Mouse (Mus musculus) forebrain, embryonic 11.5 days (tissue): ENCODE measurements at regions not wholly inside any gene's neighbourhood (a gene's known extent, or its start where the extent isn't known, plus 50 kb on each side); places are given as distances from the start of the nearest gene placed in this dataset.

Experiments
- ATAC-seq: fragments of 200-750 bp; cut with Nextera tagmentation; replicated peaks from 2 replicates; pipeline ENCODE4 v1.8.0; 2017; ENCODE audit warnings: moderate TSS enrichment; ENCODE audit not compliant: low FRiP score
- DNase-seq: peaks from one replicate; pipeline ENCODE4 v3.0.0-alpha.2; 2017; ENCODE audit warnings: low spot score
- H3K27ac ChIP-seq: fragments of 300-500 bp; sonication (generic); 2 replicates; pipeline ENCODE4 v1.5.1; 2014; ENCODE audit warnings: low read depth, low read length
- H3K27me3 ChIP-seq: fragments of 300-500 bp; sonication (generic); 2 replicates; pipeline ENCODE4 v1.6.1; 2014; ENCODE audit warnings: mild to moderate bottlenecking, low read length, mixed read lengths; ENCODE audit not compliant: control insufficient read depth, insufficient read depth
- H3K36me3 ChIP-seq: fragments of 300-500 bp; sonication (generic); 2 replicates; pipeline ENCODE4 v1.6.1; 2014; ENCODE audit warnings: mild to moderate bottlenecking, low read length, moderate library complexity, mixed read lengths; ENCODE audit not compliant: control insufficient read depth, insufficient read depth
- H3K4me1 ChIP-seq: fragments of 300-500 bp; sonication (generic); replicated peaks from 2 replicates; pipeline ENCODE4 v1.6.1; 2014; ENCODE audit warnings: low read length, mixed read lengths; ENCODE audit not compliant: control insufficient read depth, insufficient read depth
- H3K4me2 ChIP-seq: fragments of 300-500 bp; sonication (generic); 2 replicates; pipeline ENCODE4 v1.6.1; 2014; ENCODE audit warnings: low read depth, mild to moderate bottlenecking, low read length, moderate library complexity, mixed read lengths; ENCODE audit not compliant: severe bottlenecking
- H3K4me3 ChIP-seq: fragments of 300-500 bp; sonication (generic); 2 replicates; pipeline ENCODE4 v1.5.1; 2014; ENCODE audit warnings: low read depth, low read length
- H3K9ac ChIP-seq: fragments of 300-500 bp; sonication (generic); 2 replicates; pipeline ENCODE4 v1.6.1; 2014; ENCODE audit warnings: low read length
- H3K9me3 ChIP-seq: fragments of 300-500 bp; sonication (generic); 2 replicates; pipeline ENCODE4 v1.6.1; 2016; ENCODE audit warnings: low read length, mixed read lengths; ENCODE audit not compliant: control insufficient read depth
- WGBS: fragments of 180-500 bp; shearing (Covaris S2); extraction: QIAGEN DNeasy Blood & Tissue Kit; methylation state at CpG from one replicate; pipeline ENCODE4 v1.1.7; 2014; 5-methylcytosine and 5-hydroxymethylcytosine counted together

GRCm38 (mm10) chr13:44383322-44383721, 346.0 kb upstream of the Jarid2 start:
- Histone ChIP-seq H3K4me1 (peaks cover 3% of the 10 kb centered on the region; the same call in 1 of the 2 replicates), H3K4me2 (no peak overlapping the region), H3K27me3 (no peaks in the 10 kb centered on the region), H3K36me3 (no peaks in the 10 kb centered on the region), H3K9ac (no peak overlapping the region), H3K9me3 (no peaks in the 10 kb centered on the region), H3K4me3 (no peak overlapping the region), H3K27ac (no peak overlapping the region)
- ATAC-seq, result no peak
- DNase-seq, result no peak
- WGBS, result 76% methylated on average over 11 of the region's 11 CpGs

- Histone ChIP-seq H3K4me1 (no peaks in the 10 kb centered on the region; the same call in 1 of the 2 replicates), H3K4me2 (no peak overlapping the region), H3K27ac (no peak overlapping the region), H3K9ac (no peak overlapping the region), H3K9me3 (no peaks in the 10 kb centered on the region), H3K4me3 (no peak overlapping the region), H3K36me3 (no peaks in the 10 kb centered on the region), H3K27me3 (no peaks in the 10 kb centered on the region)
- no peak for DNase-seq
- ATAC-seq, result no peak
- 89% methylated on average over 8 of the region's 8 CpGs for WGBS
Observed at GRCm38 (mm10) chr13:44386767-44387166, 342.5 kb upstream of the Jarid2 start.

GRCm38 (mm10) chr13:44389696-44390095, 339.6 kb upstream of the Jarid2 start:
- no peak overlapping the region for H3K27ac ChIP-seq
- H3K36me3 ChIP-seq, result no peaks in the 10 kb centered on the region
- H3K9me3 ChIP-seq, result no peaks in the 10 kb centered on the region
- no peak overlapping the region for H3K4me3 ChIP-seq
- H3K9ac ChIP-seq, result no peak overlapping the region
- H3K4me2 ChIP-seq, result no peak overlapping the region
- DNase-seq, result no peak
- no peak for ATAC-seq
- WGBS, result 82% methylated on average over 5 of the region's 5 CpGs
- no peaks in the 10 kb centered on the region for H3K27me3 ChIP-seq
- no peaks in the 10 kb centered on the region for H3K4me1 ChIP-seq

- no peaks in the 10 kb centered on the region for H3K27me3 ChIP-seq
- 89% methylated on average over 9 of the region's 9 CpGs for WGBS
- H3K27ac ChIP-seq, result no peak overlapping the region
- H3K4me3 ChIP-seq, result no peak overlapping the region
- H3K9me3 ChIP-seq, result no peaks in the 10 kb centered on the region
- H3K4me1 ChIP-seq, result no peaks in the 10 kb centered on the region
- H3K36me3 ChIP-seq, result no peaks in the 10 kb centered on the region
- ATAC-seq (no peak), DNase-seq (no peak)
- H3K9ac ChIP-seq, result no peak overlapping the region
- H3K4me2 ChIP-seq, result no peak overlapping the region
Observed at GRCm38 (mm10) chr13:44390666-44391390, 338.4 kb upstream of the Jarid2 start.

- H3K27ac ChIP-seq, result no peak overlapping the region
- 88% methylated on average over 5 of the region's 5 CpGs for WGBS
Observed at GRCm38 (mm10) chr13:44394016-44394415, 335.3 kb upstream of the Jarid2 start.

GRCm38 (mm10) chr13:44398613-44399369, 330.5 kb upstream of the Jarid2 start:
- 88% methylated on average over 15 of the region's 15 CpGs for WGBS
- Histone ChIP-seq H3K36me3 (no peaks in the 10 kb centered on the region), H3K27me3 (no peaks in the 10 kb centered on the region), H3K27ac (no peak overlapping the region), H3K9me3 (no peaks in the 10 kb centered on the region), H3K4me1 (0 out of 2 replicates have a peak, but pooled peaks cover 2% of the 10 kb centered on the region), H3K4me2 (no peak overlapping the region), H3K4me3 (no peak overlapping the region), H3K9ac (no peak overlapping the region)
- no peak for ATAC-seq
- no peak for DNase-seq

More at GRCm38 (mm10) chr13:44394016-44394415, 335.3 kb upstream of the Jarid2 start:
- Histone ChIP-seq H3K27me3 (no peaks in the 10 kb centered on the region), H3K9me3 (no peaks in the 10 kb centered on the region), H3K4me1 (no peaks in the 10 kb centered on the region), H3K4me2 (no peak overlapping the region), H3K36me3 (no peaks in the 10 kb centered on the region), H3K9ac (no peak overlapping the region), H3K4me3 (no peak overlapping the region)
- DNase-seq (no peak), ATAC-seq (no peak)

GRCm38 (mm10) chr13:44399370-44399685, 329.9 kb upstream of the Jarid2 start:
- ATAC-seq, result no peak
- 65% methylated on average over 3 of the region's 4 CpGs for WGBS
- Histone ChIP-seq H3K9ac (no peak overlapping the region), H3K4me2 (no peak overlapping the region), H3K36me3 (no peaks in the 10 kb centered on the region), H3K4me1 (0 out of 2 replicates have a peak, but pooled peaks cover 2% of the 10 kb centered on the region), H3K27me3 (no peaks in the 10 kb centered on the region), H3K27ac (no peak overlapping the region), H3K9me3 (no peaks in the 10 kb centered on the region), H3K4me3 (no peak overlapping the region)
- no peak for DNase-seq

GRCm38 (mm10) chr13:44399831-44400321, 329.4 kb upstream of the Jarid2 start:
- 0 out of 2 replicates have a peak, but pooled peaks cover 2% of the 10 kb centered on the region for H3K4me1 ChIP-seq
- no peaks in the 10 kb centered on the region for H3K9me3 ChIP-seq
- DNase-seq (no peak), ATAC-seq (no peak)
- H3K9ac ChIP-seq, result no peak overlapping the region
- 72% methylated on average over 7 of the region's 7 CpGs for WGBS
- no peaks in the 10 kb centered on the region for H3K36me3 ChIP-seq
- H3K4me3 ChIP-seq, result no peak overlapping the region
- no peak overlapping the region for H3K4me2 ChIP-seq
- H3K27ac ChIP-seq, result no peak overlapping the region
- H3K27me3 ChIP-seq, result no peaks in the 10 kb centered on the region
